In genomic region chr17:70738168-70738854, GRCm38 (mm10) we compare ENCODE assay signal across 8 mouse cellular contexts.
DNase-seq lines count a peak whose midpoint lies in the region; ATAC-seq lines count a peak whose summit lies in the region.

No protein-coding gene starts in this region.

- H3K4me1 ChIP-seq in megakaryocyte, embryonic 14.5 days, result peaks cover 12% of the 10 kb centered on the region

- peaks cover 4% of the 10 kb centered on the region; the same call in 1 of the 2 replicates for H3K9me3 ChIP-seq in megakaryocyte, embryonic 14.5 days

- ATAC-seq in common myeloid progenitor, adult 5-6 weeks (replicated peaks; ENCODE audit: low read depth, poor library complexity, severe bottlenecking), result peak; percentile 75
- peak; percentile 54 for ATAC-seq in inflammation-experienced regulatory T-cells, adult 6 months

- DNase-seq in T-cell, adult 2 months (ENCODE audit: low spot score), result peak; percentile 24
- peak; percentile 81 for DNase-seq in gastrocnemius, postnatal 25 days
- peak; percentile 58 to 92 for DNase-seq in left cerebral cortex, postnatal 10 days (ENCODE audit: extremely low spot score in 1 of 2, low spot score in 2 of 2)
- peak; percentile 65 for DNase-seq in right cerebral cortex, postnatal 25 days
- DNase-seq in urinary bladder, postnatal 4 days (ENCODE audit: low spot score in 2 of 2), result peak; percentile 81 to 90

- H3K27me3 ChIP-seq in megakaryocyte, embryonic 14.5 days (replicated peaks), result peaks cover 44% of the 10 kb centered on the region

- peak overlapping the region; percentile 29 for H3K4me3 ChIP-seq in megakaryocyte, embryonic 14.5 days (replicated peaks)

- intact Hi-C loops in left cerebral cortex, postnatal 10 days (cut with DNase I), result no loop called here

- no peaks in the 10 kb centered on the region for H3K36me3 ChIP-seq in megakaryocyte, embryonic 14.5 days (replicated peaks; ENCODE audit: low read length)

Comparison
In these comparisons a context has a peak if more than half of its experiments do, and no peak if none do; other contexts are left out.
1. Peak in every context shown above with its lines: DNase-seq, ATAC-seq and H3K4me3 ChIP-seq.
2. DNase-seq: peak in every context shown above with its lines; median percentile 86 in urinary bladder, postnatal 4 days; 81 in gastrocnemius, postnatal 25 days; 75 in left cerebral cortex, postnatal 10 days; 65 in right cerebral cortex, postnatal 25 days; 24 in T-cell, adult 2 months.